Mouse (Mus musculus) kidney, embryonic 16.5 days (tissue): ENCODE measurements at regions not wholly inside any gene's neighbourhood (a gene's known extent, or its start where the extent isn't known, plus 50 kb on each side); places are given as distances from the start of the nearest gene placed in this dataset.
"Not testable (repeated sequence)": the region's sequence is repeated elsewhere in the genome, so short reads cannot be mapped to it uniquely, and the experiment has no call there.

Source experiments
- ATAC-seq: fragments of 200-750 bp; cut with Nextera tagmentation; 2 replicates; pipeline ENCODE4 v1.8.0; 2017; ENCODE audit warnings: moderate TSS enrichment; ENCODE audit not compliant: low FRiP score, low TSS enrichment
- H3K27ac ChIP-seq: fragments of 300-500 bp; sonication (generic); 2 replicates; pipeline ENCODE4 v1.5.1; 2014; ENCODE audit warnings: low read length
- H3K27me3 ChIP-seq: fragments of 300-500 bp; sonication (generic); 2 replicates; pipeline ENCODE4 v1.6.1; 2014; ENCODE audit warnings: low read length, control low read depth, mixed read lengths; ENCODE audit not compliant: insufficient read depth
- H3K36me3 ChIP-seq: fragments of 300-500 bp; sonication (generic); 2 replicates; pipeline ENCODE4 v1.6.1; 2014; ENCODE audit warnings: low read length, control low read depth, mixed read lengths; ENCODE audit not compliant: insufficient read depth
- H3K4me1 ChIP-seq: fragments of 300-500 bp; sonication (generic); 2 replicates; pipeline ENCODE4 v1.6.1; 2014; ENCODE audit warnings: low read length, control low read depth, mixed read lengths; ENCODE audit not compliant: insufficient read depth
- H3K4me2 ChIP-seq: fragments of 300-500 bp; sonication (generic); replicated peaks from 2 replicates; pipeline ENCODE4 v1.6.1; 2014; ENCODE audit warnings: low read depth, low read length
- H3K4me3 ChIP-seq: fragments of 300-500 bp; sonication (generic); 2 replicates; pipeline ENCODE4 v1.5.1; 2014; ENCODE audit warnings: mild to moderate bottlenecking, low read length
- H3K9ac ChIP-seq: fragments of 300-500 bp; sonication (generic); replicated peaks from 2 replicates; pipeline ENCODE4 v1.6.1; 2014; ENCODE audit warnings: low read length
- H3K9me3 ChIP-seq: fragments of 300-500 bp; sonication (generic); 2 replicates; pipeline ENCODE4 v1.6.1; 2016; ENCODE audit warnings: low read length, control low read depth
- WGBS: fragments of 180-500 bp; shearing (Covaris S2); extraction: QIAGEN DNeasy Blood & Tissue Kit; methylation state at CpG from one replicate; pipeline ENCODE4 v1.1.7; 2014; 5-methylcytosine and 5-hydroxymethylcytosine counted together

DNA sequence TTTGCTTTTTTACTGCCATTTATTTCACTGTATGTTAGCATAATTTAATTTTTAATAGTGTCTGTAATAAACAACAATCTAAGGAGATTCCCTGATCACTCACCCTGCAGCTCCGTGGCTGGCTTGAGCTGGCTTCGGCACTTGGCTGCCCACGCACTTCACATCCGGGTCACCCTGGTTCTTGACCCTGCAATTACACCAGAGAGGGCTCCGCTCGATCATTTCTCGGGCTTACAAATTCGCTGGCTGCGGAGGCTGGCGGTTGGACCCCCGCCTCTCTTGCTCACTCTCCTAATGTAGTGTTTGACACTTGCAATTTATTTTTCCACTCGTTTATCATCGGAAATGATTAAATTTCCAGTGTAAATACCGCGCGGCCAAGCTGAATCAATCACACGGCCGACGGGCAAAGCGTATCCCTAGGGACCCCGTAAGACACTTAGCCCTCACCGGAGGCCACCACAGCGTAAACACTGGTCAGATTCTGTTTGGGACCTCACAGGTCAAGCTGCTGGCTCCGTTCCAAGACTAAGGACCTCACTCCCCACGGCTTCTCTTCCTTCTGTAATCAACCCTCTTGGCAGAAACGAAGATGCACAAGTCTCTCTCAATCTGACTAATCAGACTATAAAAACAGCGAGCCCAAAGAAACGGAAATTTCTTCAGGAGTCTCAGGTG lies 229.7 kb downstream of the Matn1 start:
- H3K4me2 ChIP-seq, result peak overlapping the region; percentile 38
- H3K4me3 ChIP-seq, result peak overlapping the region; percentile 7
- peaks cover 14% of the 10 kb centered on the region; the same call in 1 of the 2 replicates for H3K4me1 ChIP-seq
- WGBS, result 23% methylated on average over 28 of the region's 28 CpGs
- no peaks in the 10 kb centered on the region for H3K27me3 ChIP-seq
- H3K9me3 ChIP-seq, result no peaks in the 10 kb centered on the region
- no peak overlapping the region for H3K9ac ChIP-seq
- no peak for ATAC-seq
- no peak overlapping the region for H3K27ac ChIP-seq
- no peaks in the 10 kb centered on the region for H3K36me3 ChIP-seq

DNA sequence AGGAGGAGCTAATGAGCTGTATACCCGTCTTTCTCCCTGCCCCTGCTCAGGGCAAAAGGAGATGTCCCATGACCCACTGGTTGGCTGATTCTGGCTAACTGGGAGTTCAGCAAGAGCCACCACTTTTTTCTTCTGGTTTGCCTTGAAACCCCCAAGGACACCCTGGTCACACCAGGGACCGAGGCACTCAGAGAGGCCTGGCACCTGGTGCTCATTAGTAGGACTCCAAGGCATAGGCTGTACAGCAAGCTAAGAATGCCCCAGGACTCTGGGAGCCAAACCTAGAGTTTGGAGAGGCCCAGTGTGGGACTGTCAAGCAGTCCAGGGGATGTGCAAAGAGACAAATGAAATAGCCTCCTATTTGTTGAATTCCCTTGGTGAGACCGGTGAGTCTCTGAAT lies 232.5 kb downstream of the Matn1 start:
- 47% methylated on average over 3 of the region's 3 CpGs for WGBS
- no peak overlapping the region for H3K4me2 ChIP-seq
- no peaks in the 10 kb centered on the region for H3K27me3 ChIP-seq
- H3K27ac ChIP-seq, result no peak overlapping the region
- H3K36me3 ChIP-seq, result no peaks in the 10 kb centered on the region
- peaks cover 14% of the 10 kb centered on the region; the same call in 1 of the 2 replicates for H3K4me1 ChIP-seq
- H3K4me3 ChIP-seq, result no peak overlapping the region
- H3K9me3 ChIP-seq, result no peaks in the 10 kb centered on the region
- ATAC-seq, result no peak
- H3K9ac ChIP-seq, result no peak overlapping the region

DNA sequence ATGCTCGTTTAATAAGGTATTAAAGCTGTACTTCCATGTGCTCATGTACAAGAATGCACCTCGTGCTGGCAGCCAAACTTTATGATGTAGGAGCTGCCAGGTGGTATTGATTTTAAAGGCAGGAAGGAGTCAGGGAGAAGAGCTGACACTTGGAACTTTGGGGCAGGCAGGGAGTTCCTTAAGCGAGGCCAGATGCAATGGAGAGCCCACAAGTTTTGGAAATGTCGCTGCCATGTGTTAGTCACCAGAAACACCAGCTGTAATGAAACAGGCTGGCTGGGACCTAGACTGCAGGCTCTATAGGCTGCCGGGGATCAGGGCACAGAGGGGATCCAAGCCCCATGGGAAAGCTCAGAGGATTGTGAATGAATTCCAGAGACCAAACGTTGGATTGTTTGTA lies 233.7 kb downstream of the Matn1 start:
- Histone ChIP-seq H3K4me1 (peaks cover 14% of the 10 kb centered on the region; the same call in 1 of the 2 replicates), H3K4me2 (no peak overlapping the region), H3K27me3 (no peaks in the 10 kb centered on the region), H3K36me3 (no peaks in the 10 kb centered on the region), H3K27ac (no peak overlapping the region), H3K9ac (no peak overlapping the region), H3K4me3 (no peak overlapping the region), H3K9me3 (no peaks in the 10 kb centered on the region)
- ATAC-seq, result no peak
- whole genome bisulfite sequencing, result 51% methylated on average over 6 of the region's 6 CpGs

DNA sequence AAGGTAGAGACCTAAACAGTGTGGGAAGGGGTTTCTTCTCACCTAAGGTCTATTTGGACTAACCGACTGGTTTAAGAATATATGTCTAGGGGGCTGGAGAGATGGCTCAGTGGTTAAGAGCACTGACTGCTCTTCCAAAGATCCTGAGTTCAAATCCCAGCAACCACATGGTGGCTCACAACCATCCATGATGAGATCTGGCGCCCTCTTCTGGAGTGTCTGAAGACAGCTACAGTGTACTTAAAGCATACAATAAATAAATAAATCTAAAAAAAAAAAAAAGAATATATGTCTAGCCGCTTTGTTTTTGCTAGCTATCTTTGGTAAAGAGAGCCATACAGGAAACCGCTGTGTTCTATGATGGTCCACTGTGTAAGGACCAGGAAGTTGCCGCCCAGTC lies 234.5 kb downstream of the Matn1 start:
- H3K4me1 ChIP-seq, result peaks cover 10% of the 10 kb centered on the region; the same call in 1 of the 2 replicates
- not testable (repeated sequence) for H3K27ac ChIP-seq, H3K4me3 ChIP-seq, H3K36me3 ChIP-seq, H3K27me3 ChIP-seq, ATAC-seq, H3K9me3 ChIP-seq, H3K9ac ChIP-seq, H3K4me2 ChIP-seq
- WGBS, result 81% methylated on average over 5 of the region's 5 CpGs

DNA sequence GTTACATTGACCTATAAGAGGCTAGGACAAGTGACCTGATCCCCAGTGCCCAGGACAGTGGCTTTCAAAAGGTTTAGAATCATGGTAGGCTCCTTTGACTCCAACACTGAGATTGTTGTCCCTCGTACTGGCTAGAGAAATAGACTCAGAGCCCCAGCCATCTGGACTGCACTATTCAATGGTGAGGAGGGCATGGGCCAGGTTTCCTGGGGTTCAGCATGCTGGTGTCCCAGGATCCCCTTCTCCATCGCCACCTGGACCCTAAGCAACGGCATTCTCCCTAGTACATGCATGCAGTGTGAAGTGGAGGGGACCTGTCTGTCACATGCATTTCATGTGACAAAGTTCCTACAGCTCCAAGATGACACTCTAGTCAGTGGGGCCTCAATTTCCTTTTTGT lies 243.9 kb downstream of the Matn1 start:
- Histone ChIP-seq H3K4me3 (no peak overlapping the region), H3K4me1 (0 out of 2 replicates have a peak, but pooled peaks cover under 1% of the 10 kb centered on the region), H3K9ac (no peak overlapping the region), H3K27me3 (no peaks in the 10 kb centered on the region), H3K4me2 (no peak overlapping the region), H3K36me3 (no peaks in the 10 kb centered on the region), H3K9me3 (no peaks in the 10 kb centered on the region), H3K27ac (no peak overlapping the region)
- WGBS, result 86% methylated on average over 3 of the region's 3 CpGs
- no peak for ATAC-seq

DNA sequence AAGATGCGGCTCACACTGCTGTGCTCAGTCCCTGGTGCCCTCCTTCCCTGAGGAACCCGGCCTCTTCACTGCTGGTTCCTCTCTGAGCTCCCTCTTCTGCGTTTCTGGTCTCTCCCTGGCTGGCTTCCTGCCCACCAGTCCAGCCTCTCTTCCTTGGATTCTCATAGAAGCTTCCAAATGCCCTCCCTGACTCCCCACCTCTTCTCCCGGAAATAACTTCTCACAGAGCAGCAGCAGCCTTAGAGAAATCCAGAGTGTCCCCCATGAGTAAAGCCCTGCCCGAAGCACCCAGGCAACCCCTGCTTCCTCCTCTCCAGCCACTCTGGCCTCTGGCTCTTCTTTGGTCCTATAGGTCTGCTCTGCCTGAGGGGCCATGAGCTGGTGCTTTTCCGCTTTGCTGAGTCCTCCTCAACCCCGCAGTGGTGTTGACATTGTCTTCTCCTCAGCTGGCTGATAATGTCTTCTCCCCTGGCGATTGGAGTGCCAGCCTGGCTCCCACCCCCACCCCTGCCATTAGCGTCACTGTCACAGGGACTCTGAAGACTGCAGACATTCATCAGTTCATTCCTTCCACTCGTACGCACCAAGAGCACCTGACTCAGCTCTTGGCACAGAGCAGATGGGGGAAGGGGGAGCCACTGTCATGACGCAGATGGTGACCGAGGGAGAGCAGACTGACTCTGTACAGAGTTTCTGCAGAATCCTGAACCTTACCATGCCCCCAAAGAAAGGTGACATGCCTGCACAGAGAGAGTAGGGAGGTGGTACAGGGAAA lies 247.1 kb downstream of the Matn1 start:
- Histone ChIP-seq H3K27ac (no peak overlapping the region), H3K27me3 (no peaks in the 10 kb centered on the region), H3K9me3 (no peaks in the 10 kb centered on the region), H3K4me3 (no peak overlapping the region), H3K9ac (no peak overlapping the region), H3K4me2 (no peak overlapping the region), H3K36me3 (no peaks in the 10 kb centered on the region), H3K4me1 (peaks cover 12% of the 10 kb centered on the region; the same call in 1 of the 2 replicates)
- no peak for ATAC-seq
- 66% methylated on average over 13 of the region's 13 CpGs for whole genome bisulfite sequencing

DNA sequence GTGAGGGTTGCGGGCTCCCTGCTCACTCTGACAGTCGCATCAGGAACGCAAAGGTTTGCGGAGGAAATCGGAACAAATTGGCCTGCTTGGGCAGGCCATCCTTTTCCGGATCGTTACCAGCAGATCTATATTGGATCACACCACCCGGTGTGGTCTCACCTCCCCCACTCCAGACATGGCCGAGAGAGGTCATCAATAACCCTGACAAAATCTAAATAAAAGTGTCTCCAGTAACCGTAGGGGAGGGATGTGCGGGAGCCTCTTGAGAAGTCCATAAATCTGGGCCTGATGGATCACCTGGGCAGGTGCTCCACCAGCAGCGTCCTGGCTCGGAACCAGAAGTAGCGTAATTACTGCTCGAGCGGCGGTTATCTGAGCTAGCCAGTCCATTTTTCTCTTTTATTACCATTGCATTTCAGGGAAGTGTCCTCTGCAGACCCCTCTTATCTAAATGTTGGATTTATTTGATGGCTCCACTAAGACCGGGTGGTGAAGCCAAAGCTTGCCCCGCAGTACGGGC lies 249.8 kb downstream of the Matn1 start:
- WGBS, result 23% methylated on average over 20 of the region's 20 CpGs
- Histone ChIP-seq H3K4me1 (peaks cover 12% of the 10 kb centered on the region; the same call in 1 of the 2 replicates), H3K36me3 (no peaks in the 10 kb centered on the region), H3K9me3 (no peaks in the 10 kb centered on the region), H3K27ac (no peak overlapping the region), H3K4me2 (0 out of 2 replicates have a peak overlapping the region, but pooled peaks have one; percentile 8), H3K27me3 (no peaks in the 10 kb centered on the region), H3K4me3 (no peak overlapping the region), H3K9ac (no peak overlapping the region)
- no peak for ATAC-seq

DNA sequence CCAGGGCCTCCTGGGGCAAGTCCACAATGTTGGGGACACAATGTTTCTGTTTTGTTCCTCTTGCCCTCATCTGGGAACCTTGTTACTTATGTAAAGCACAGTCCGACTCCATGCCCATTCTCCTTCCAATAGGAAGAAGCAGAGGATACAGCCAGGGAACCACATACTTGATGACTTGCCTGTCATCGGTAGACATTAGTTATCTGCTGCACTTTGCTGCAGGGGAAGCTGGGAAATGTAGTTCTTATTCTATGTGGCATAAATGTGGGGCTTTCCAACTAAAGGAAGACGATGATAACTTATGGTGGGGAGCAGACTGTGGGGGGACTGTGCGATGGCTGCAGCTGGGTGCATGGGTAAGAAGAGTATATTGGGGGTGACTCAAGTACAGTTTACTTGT lies 252.0 kb downstream of the Matn1 start:
- H3K9ac ChIP-seq, result no peak overlapping the region

DNA sequence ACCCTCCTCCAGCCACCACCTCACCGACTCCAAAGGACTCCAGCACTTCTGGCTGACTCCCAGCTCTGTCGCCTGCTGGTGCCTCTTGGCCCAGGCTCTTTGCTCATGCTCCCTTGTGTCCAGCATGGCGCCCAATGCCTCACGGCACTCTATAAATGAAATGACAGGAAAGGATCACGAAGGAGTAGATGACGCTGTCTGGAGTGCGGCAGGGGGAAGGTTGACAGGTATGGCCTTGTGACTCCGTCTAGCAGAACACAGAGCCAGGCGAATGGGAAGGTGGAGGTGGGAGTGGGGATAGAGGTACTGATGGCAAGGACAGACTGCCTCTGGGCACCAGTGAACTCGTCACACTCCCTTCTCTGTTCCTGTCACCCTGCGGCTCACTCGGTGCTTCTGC lies 259.5 kb downstream of the Matn1 start:
- Histone ChIP-seq H3K9ac (no peak overlapping the region), H3K36me3 (no peaks in the 10 kb centered on the region), H3K9me3 (no peaks in the 10 kb centered on the region), H3K27ac (no peak overlapping the region), H3K4me3 (no peak overlapping the region), H3K4me2 (no peak overlapping the region), H3K4me1 (no peaks in the 10 kb centered on the region), H3K27me3 (no peaks in the 10 kb centered on the region)
- WGBS, result 92% methylated on average over 12 of the region's 12 CpGs
- no peak for ATAC-seq

More for the DNA sequence above, 252.0 kb downstream of the Matn1 start:
- Histone ChIP-seq H3K9me3 (no peaks in the 10 kb centered on the region), H3K4me1 (peaks cover 12% of the 10 kb centered on the region; the same call in 1 of the 2 replicates), H3K4me2 (no peak overlapping the region), H3K27me3 (no peaks in the 10 kb centered on the region), H3K27ac (no peak overlapping the region), H3K4me3 (no peak overlapping the region), H3K36me3 (no peaks in the 10 kb centered on the region)
- 84% methylated on average over 4 of the region's 4 CpGs for WGBS
- no peak for ATAC-seq

DNA sequence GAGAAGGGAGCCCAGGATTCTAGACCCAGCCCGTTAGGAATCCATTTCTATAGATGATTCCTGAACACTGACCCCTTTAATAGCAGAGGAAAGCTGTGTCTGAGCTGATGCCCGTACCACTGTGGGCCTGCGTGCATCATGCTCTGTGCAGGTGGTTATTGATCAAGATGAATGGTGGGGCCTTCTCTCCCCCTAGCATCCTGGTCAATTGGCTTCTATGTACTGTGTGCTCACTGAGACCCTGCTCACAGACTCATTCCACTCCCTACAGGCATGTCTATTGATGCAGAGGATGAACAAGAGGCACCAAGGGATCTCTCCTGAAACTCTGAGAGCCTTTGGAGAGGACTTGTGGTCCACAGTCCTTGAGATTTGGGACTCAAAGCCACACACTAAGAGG lies 260.5 kb downstream of the Matn1 start:
- no peaks in the 10 kb centered on the region for H3K4me1 ChIP-seq
- H3K9me3 ChIP-seq, result no peaks in the 10 kb centered on the region
- H3K4me2 ChIP-seq, result no peak overlapping the region
- WGBS, result 94% methylated on average over 3 of the region's 3 CpGs
- no peak overlapping the region for H3K27ac ChIP-seq
- no peaks in the 10 kb centered on the region for H3K27me3 ChIP-seq
- ATAC-seq, result no peak
- H3K36me3 ChIP-seq, result no peaks in the 10 kb centered on the region
- H3K4me3 ChIP-seq, result no peak overlapping the region
- no peak overlapping the region for H3K9ac ChIP-seq
